Mouse (Mus musculus): Measurements from ENCODE around the gene Thbs3.

DNA sequence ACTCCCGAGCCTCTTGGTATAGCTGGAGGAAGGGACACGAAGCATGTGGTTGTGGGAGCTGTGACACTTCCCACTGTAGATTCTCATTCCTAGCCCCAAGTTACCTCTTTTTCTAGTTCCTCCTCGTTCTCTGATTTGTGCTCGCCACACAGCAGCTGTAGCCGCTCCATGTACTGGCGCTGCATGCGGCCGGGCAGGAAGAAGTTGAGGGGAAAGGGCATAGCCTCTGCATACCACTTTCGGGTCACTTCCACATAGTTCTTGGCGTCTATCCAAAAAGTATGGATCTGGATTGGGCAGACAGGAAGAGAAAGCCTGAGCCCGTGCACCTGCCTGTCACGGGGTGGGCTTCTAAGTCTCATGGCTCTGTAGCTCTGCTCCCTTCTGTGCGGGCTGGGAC is 4.8 kb upstream of the Thbs3 start:
- TF ChIP-seq GATA1 (IDR thresholded peaks at IDR 0.05; ENCODE audit: borderline replicate concordance, low read length) (no peak), CTCF (IDR thresholded peaks at IDR 0.05; ENCODE audit: low read depth, low read length) (no peak), TAL1 (conservative IDR thresholded peaks at IDR 0.05; ENCODE audit: low read depth, low read length) (no peak)
